Mouse (Mus musculus) stomach, postnatal 0 days (tissue): ENCODE measurements at regions not wholly inside any gene's neighbourhood (a gene's known extent, or its start where the extent isn't known, plus 50 kb on each side); places are given as distances from the start of the nearest gene placed in this dataset.

Experiments
- ATAC-seq: fragments of 200-750 bp; cut with Nextera tagmentation; 2 replicates; pipeline ENCODE4 v1.8.0; 2017; ENCODE audit not compliant: low FRiP score, low TSS enrichment
- DNase-seq: peaks from one replicate; pipeline ENCODE4 v3.0.0-alpha.2; 2016; ENCODE audit warnings: low spot score
- H3K27ac ChIP-seq: fragments of 300-500 bp; sonication (generic); replicated peaks from 2 replicates; pipeline ENCODE4 v1.5.1; 2014; ENCODE audit warnings: mild to moderate bottlenecking, control low read depth
- H3K27me3 ChIP-seq: fragments of 300-500 bp; sonication (generic); 2 replicates; pipeline ENCODE4 v1.6.1; 2014; ENCODE audit warnings: low read length; ENCODE audit not compliant: control insufficient read depth, insufficient read depth
- H3K36me3 ChIP-seq: fragments of 300-500 bp; sonication (generic); 2 replicates; pipeline ENCODE4 v1.6.1; 2014; ENCODE audit warnings: low read length, mixed read lengths; ENCODE audit not compliant: control insufficient read depth, insufficient read depth
- H3K4me1 ChIP-seq: fragments of 300-500 bp; sonication (generic); replicated peaks from 2 replicates; pipeline ENCODE4 v1.6.1; 2014; ENCODE audit warnings: antibody characterized with exemption; ENCODE audit not compliant: control insufficient read depth, insufficient read depth
- H3K4me2 ChIP-seq: fragments of 300-500 bp; sonication (generic); replicated peaks from 2 replicates; pipeline ENCODE4 v1.6.1; 2014; ENCODE audit warnings: low read depth, mild to moderate bottlenecking, control low read depth, moderate library complexity
- H3K4me3 ChIP-seq: fragments of 300-500 bp; sonication (generic); 2 replicates; pipeline ENCODE4 v1.5.1; 2014; ENCODE audit warnings: low read depth, low read length, control low read depth
- H3K9ac ChIP-seq: fragments of 300-500 bp; sonication (generic); 2 replicates; pipeline ENCODE4 v1.6.1; 2014; ENCODE audit warnings: mild to moderate bottlenecking, low read length, control low read depth, mixed read lengths
- H3K9me3 ChIP-seq: fragments of 300-500 bp; sonication (generic); 2 replicates; pipeline ENCODE4 v1.6.1; 2016; ENCODE audit warnings: low read length; ENCODE audit not compliant: control insufficient read depth
- CTCF ChIP-seq: IDR thresholded peaks from 2 replicates; pipeline ENCODE4 v1.5.1; 2016; ENCODE audit warnings: antibody characterized with exemption, low read depth, mild to moderate bottlenecking, moderate library complexity
- EP300 ChIP-seq: optimal IDR thresholded peaks from 2 replicates; pipeline ENCODE3; 2016; ENCODE audit warnings: antibody characterized with exemption
- WGBS: fragments of 180-500 bp; shearing (Covaris S2); extraction: QIAGEN DNeasy Blood & Tissue Kit; methylation state at CpG from one replicate; pipeline ENCODE4 v1.1.7; 2014; 5-methylcytosine and 5-hydroxymethylcytosine counted together

- Histone ChIP-seq H3K36me3 (no peaks in the 10 kb centered on the region), H3K9ac (no peak overlapping the region), H3K9me3 (no peaks in the 10 kb centered on the region), H3K4me2 (no peak overlapping the region), H3K4me1 (no peaks in the 10 kb centered on the region), H3K27ac (no peak overlapping the region), H3K27me3 (no peaks in the 10 kb centered on the region), H3K4me3 (no peak overlapping the region)
- TF ChIP-seq CTCF, result no peak
- TF ChIP-seq EP300, result no peak
- no peak for DNase-seq
- ATAC-seq, result no peak
- 53% methylated on average over 7 of the region's 7 CpGs for WGBS
Measured at GRCm38 (mm10) chr7:90080083-90080772, 49.8 kb upstream of the Picalm start.
